Mouse (Mus musculus): ENCODE measurements at regions not wholly inside any gene's neighbourhood (a gene's known extent, or its start where the extent isn't known, plus 50 kb on each side); places are given as distances from the start of the nearest gene placed in this dataset.

DNA sequence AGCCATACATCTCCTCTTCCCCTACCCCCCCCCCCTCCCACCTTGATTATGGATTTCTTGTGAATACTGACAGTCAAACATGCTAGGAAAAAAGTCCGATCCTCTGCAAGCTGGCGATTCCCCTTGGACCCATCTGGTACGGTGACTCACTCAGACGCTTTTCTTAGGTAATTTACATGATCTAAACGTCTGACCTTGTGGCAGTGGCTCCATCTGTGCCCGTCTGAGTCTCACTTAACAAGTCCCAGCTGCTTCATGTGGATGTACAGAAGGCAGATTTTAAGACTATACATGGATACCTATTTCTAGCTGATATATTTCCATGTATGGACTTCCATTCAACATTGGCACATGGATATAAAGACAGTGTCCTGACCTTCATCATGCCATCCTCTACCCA, 481.0 kb downstream of the Lipi start:
- DNase-seq = no peak

DNA sequence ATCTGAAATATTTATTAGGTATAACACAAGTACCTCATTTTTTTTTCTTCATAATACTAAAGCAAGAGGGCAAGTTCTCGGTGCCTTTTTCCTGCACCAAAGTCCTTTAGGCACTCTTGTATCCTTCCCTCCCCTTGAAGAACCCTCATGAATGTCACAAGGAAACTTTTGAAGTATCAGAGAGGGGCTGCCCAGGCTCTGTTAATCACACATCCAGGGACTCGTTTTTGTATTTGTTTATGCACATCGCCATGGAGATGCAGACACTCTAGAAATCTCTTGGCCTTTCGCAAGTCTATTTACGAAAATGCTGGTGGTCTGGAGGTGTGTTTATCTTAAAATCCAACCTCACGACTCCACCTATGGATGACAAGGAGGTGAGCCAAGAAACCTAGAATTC, 492.7 kb downstream of the Lipi start:
- no peak for DNase-seq

DNA sequence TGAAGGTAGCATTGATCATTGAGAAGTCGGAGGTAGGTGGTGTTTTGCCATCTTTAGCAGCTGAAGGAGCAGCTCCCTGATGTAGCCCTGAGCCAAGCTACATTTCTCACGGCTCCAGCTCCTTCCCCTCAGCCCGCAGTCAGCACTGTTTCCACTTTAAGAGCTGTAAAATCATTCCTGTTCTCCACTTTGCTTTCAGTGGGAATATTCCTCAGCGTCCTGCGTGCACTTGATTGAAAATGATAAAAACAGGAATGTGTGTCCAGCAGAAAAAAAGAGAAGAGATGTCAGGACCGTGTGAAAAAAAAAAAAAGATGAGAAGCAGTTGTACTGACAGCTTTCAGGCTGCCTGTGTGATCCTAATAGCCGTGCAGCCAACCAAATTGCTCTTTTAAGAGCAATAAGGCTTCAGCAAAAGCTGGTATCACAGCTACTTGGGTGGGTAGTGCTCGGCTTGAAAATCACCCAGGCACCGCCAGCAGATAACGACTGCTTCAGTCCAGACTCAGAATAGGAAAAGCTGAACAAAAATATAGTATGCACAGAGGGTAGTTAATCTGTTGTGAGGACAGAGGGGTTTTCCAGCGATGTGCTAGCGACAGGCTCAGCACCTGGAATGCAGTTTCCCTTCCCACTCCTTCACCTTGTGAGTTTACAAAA, 493.3 kb downstream of the Lipi start:
- peak; percentile 15 to 26 for DNase-seq

DNA sequence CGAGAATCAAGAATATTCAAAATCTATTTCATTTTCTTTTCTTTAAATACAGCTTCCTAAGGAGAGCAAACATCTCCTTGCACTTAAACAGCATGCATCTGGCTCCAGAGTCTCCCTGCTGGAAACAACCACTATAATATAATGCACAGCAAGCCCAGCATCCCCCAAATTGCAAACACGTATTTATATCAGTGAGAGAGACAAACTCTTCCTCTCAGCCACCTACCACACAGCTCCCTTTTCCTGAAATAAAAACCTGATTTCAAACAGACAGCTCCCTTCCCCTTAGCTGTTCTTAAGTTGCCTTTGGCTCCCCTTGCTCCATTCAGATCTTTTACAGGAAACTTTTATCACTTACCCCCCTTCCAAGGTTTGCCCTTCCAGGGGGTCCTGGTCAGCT, 493.9 kb downstream of the Lipi start:
- DNase-seq = no peak

DNA sequence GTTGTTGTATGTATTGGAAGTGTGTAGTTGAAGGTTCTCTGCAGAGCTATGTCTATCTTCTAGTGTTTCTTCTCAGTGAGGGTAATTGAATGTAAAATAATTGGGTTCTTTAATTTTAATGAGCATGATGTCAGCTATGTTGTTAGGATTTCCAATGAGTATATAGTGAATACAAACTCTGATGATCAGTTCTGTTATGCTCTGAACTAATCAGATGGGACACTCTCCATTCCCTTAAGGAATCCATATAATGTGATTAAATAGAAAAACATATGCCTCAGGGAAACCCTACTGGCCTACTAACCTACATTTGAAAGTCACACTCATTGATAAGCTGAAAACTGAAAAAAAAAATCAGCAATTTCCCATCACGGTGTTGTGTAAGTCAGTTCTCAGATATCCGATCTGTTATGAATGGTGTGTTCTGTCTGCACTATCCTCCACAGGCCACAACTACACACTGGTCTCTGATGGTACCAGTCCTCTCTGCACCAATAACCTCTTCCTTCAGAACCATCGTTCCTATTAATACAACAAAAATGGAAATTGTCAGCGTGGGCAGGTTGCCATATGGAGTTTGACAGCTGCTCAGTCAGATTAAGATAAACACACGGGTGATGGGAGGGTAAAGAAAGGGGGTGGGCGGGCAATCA, 496.4 kb downstream of the Lipi start:
- DNase-seq = peak in 1 of 2 experiments; percentile 8

DNA sequence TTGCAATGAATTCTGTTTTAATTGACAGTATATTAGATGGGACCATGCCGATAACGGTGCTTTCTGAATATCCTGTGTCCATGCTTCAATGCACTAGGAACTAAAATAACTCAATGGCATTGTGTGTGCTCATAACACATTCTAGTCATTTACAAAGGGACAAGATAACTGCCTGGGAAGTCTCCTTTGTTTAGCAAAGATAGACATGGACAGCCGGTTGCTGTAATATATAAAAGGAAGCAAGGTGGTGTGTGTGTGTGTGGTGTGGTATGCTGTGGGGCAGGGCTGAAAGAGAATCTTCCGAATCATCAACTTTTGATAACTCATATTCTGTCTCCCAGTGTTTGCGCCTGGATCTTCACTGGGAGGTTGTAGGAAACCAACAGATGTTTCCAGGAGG, 497.2 kb downstream of the Lipi start:
- DNase-seq = no peak

DNA sequence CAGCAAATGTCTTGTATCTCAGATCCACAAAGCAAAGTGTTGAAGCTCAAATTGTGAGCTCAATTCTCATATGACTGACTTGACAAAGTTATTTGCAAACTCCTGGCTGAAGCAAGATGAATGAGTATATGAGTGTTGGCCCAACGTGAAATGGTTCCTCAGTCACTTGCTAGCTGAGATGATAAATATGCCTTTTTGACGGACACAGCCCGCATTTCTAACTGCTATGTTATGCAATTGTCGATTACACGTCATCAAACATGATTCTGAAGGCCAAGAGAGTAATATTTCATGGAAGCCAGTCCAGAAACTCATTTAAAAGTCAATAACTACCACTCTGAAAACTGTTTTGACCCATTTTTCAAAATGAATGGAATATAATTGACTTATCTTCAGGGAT, 520.6 kb downstream of the Lipi start:
- no peak for DNase-seq

DNA sequence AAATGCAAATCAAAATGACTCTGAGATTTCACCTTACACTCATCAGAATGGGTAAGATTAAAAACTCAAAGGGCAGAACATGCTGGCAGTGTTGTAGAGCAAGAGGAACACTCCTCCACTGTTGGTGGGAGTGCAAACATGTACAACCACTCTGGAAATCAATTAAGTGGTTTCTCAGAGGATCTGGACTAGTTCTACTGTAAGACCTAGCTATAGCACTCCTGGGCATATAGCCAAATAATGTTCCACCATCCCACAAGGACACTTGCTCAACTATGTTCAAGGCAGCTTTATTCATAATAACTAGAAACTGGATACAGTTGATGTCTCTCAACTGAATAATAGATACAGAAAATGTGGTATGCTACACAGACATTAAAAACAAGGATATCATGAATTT, 532.9 kb downstream of the Lipi start:
- DNase-seq = no peak

DNA sequence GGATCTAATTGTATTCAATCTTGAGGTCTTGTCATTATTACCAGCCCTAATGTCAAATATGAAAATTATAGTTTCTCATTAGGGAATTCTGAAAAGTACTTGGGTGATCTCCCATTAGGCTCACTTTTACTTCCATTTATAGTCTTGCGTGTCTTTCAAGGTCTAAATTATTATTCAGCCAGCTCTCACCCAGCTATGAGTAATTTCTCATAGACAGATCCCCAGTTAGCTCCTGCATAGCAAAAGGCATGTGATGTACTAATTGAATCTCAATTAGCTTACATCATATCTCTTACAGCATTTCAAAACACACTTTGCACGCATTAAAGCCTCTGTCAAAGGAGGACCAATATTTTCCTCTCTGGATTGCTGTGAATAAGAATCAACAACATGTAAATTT, 539.9 kb downstream of the Lipi start:
- no peak for DNase-seq
